Mouse (Mus musculus) kidney, adult 2 months (tissue): ENCODE results near the gene Fam160a2. TPM values are rescaled to one million over a fixed set of nuclear protein-coding genes. Genes with fewer than 3 reads are reported as not detected.
"Not testable (repeated sequence)": the region's sequence is repeated elsewhere in the genome, so short reads cannot be mapped to it uniquely, and the experiment has no call there.

Experiments used
- DNase-seq: peaks from one replicate; pipeline ENCODE4 v3.0.0; 2021
- H3K27ac ChIP-seq: fragments of 200-500 bp; 2 replicates; pipeline ENCODE4 v1.5.1; 2012; ENCODE audit warnings: low read depth, low read length, control low read depth, inconsistent platforms; ENCODE audit not compliant: insufficient read depth
- H3K27me3 ChIP-seq: fragments of 200-500 bp; replicated peaks from 2 replicates; pipeline ENCODE4 v1.6.1; 2012; ENCODE audit warnings: mild to moderate bottlenecking, moderate library complexity, low read length, inconsistent platforms; ENCODE audit not compliant: control insufficient read depth, insufficient read depth
- H3K36me3 ChIP-seq: fragments of 200-500 bp; 2 replicates; pipeline ENCODE4 v1.6.1; 2012; ENCODE audit warnings: mild to moderate bottlenecking, moderate library complexity, low read length, inconsistent platforms; ENCODE audit not compliant: control insufficient read depth, insufficient read depth
- H3K4me1 ChIP-seq: fragments of 200-500 bp; 2 replicates; pipeline ENCODE4 v1.6.1; 2011; ENCODE audit warnings: low read length; ENCODE audit not compliant: control insufficient read depth, insufficient read depth
- H3K4me3 ChIP-seq: fragments of 200-500 bp; 2 replicates; pipeline ENCODE4 v1.5.1; 2011; ENCODE audit warnings: mild to moderate bottlenecking, low read depth, low read length, control low read depth; ENCODE audit not compliant: insufficient read depth
- CTCF ChIP-seq: fragments of 200-500 bp; conservative IDR thresholded peaks from 2 replicates; pipeline ENCODE4 v1.5.1; 2011; ENCODE audit warnings: low read depth, mild to moderate bottlenecking, control low read depth, low read length, moderate library complexity, mixed read lengths; ENCODE audit not compliant: insufficient read depth, insufficient read length
- POLR2A ChIP-seq: fragments of 200-500 bp; IDR thresholded peaks from one replicate; pipeline ENCODE4 v1.6.1; 2011; ENCODE audit warnings: low read depth, low read length, control low read depth
- WGBS: fragments of 180-500 bp; shearing (Covaris S2); methylation state at CpG from one replicate; pipeline ENCODE4 v1.1.7; 2018; 5-methylcytosine and 5-hydroxymethylcytosine counted together
- polyA plus RNA-seq: library from polyadenylated mRNA; depleted of rRNA; stranded (reverse); fragments of >200 nt; gene quantifications from 2 replicates; pipeline ENCODE4 v1.2.3, GENCODE M21; 2012

Fam160a2 gene
- polyA plus RNA-seq, 1 experiment = 39.6 TPM

GRCm38 (mm10) chr7:105372912-105373311, 26.9 kb downstream of the Fam160a2 start:
- no peak overlapping the region for H3K4me3 ChIP-seq
- H3K27me3 ChIP-seq = no peaks in the 10 kb centered on the region
- DNase-seq = no peak
- H3K36me3 ChIP-seq = peaks cover under 1% of the 10 kb centered on the region; the same call in 1 of the 2 replicates
- no peak overlapping the region for H3K27ac ChIP-seq
- TF ChIP-seq POLR2A (no peak), CTCF (no peak)
- WGBS = 83% methylated on average over 1 of the region's 1 CpGs
- H3K4me1 ChIP-seq = no peaks in the 10 kb centered on the region

GRCm38 (mm10) chr7:105368521-105368920, 31.3 kb downstream of the Fam160a2 start:
- H3K27ac ChIP-seq = no peak overlapping the region
- 92% methylated on average over 4 of the region's 4 CpGs for WGBS
- H3K4me1 ChIP-seq = no peaks in the 10 kb centered on the region
- DNase-seq = no peak
- TF ChIP-seq POLR2A = no peak
- no peak for TF ChIP-seq CTCF
- H3K36me3 ChIP-seq = no peaks in the 10 kb centered on the region
- no peak overlapping the region for H3K4me3 ChIP-seq
- H3K27me3 ChIP-seq = no peaks in the 10 kb centered on the region

- WGBS = 100% methylated on average over 1 of the region's 1 CpGs
- Histone ChIP-seq H3K36me3 (no peaks in the 10 kb centered on the region), H3K4me1 (no peaks in the 10 kb centered on the region), H3K27ac (no peak within 1 kb of the TSS), H3K4me3 (no peak within 1 kb of the TSS), H3K27me3 (no peaks in the 10 kb centered on the region)
- no peak for DNase-seq
- TF ChIP-seq POLR2A (no peak), CTCF (no peak)
These were observed 31.9 kb downstream of the Fam160a2 start, which contains the start of gene Olfr692 for GRCm38 (mm10) chr7:105367930-105368329. Olfr692 (plus strand) TSS chr7:105368230.

GRCm38 (mm10) chr7:105367268-105367667, 32.6 kb downstream of the Fam160a2 start:
- no peak overlapping the region for H3K4me3 ChIP-seq
- no peak overlapping the region for H3K27ac ChIP-seq
- no peaks in the 10 kb centered on the region for H3K36me3 ChIP-seq
- H3K4me1 ChIP-seq = no peaks in the 10 kb centered on the region
- WGBS = 87% methylated on average over 5 of the region's 5 CpGs
- H3K27me3 ChIP-seq = no peaks in the 10 kb centered on the region
- no peak for DNase-seq
- no peak for TF ChIP-seq POLR2A

GRCm38 (mm10) chr7:105361713-105362112, 38.1 kb downstream of the Fam160a2 start:
- no peaks in the 10 kb centered on the region for H3K36me3 ChIP-seq
- 67% methylated on average over 2 of the region's 2 CpGs for WGBS
- no peak for TF ChIP-seq CTCF
- TF ChIP-seq POLR2A = no peak
- DNase-seq = no peak
- H3K27me3 ChIP-seq = no peaks in the 10 kb centered on the region
- no peak overlapping the region for H3K4me3 ChIP-seq
- no peak overlapping the region for H3K27ac ChIP-seq
- no peaks in the 10 kb centered on the region for H3K4me1 ChIP-seq

- not testable (repeated sequence) for H3K27me3 ChIP-seq, H3K4me1 ChIP-seq, H3K36me3 ChIP-seq, DNase-seq, H3K27ac ChIP-seq, H3K4me3 ChIP-seq
- WGBS = 96% methylated on average over 1 of the region's 2 CpGs
These were observed 43.4 kb downstream of the Fam160a2 start for GRCm38 (mm10) chr7:105356487-105356886.

- WGBS = no CpG with 5 or more reads among the region's 5 CpGs
- not testable (repeated sequence) for H3K4me3 ChIP-seq, H3K27ac ChIP-seq, H3K27me3 ChIP-seq, DNase-seq, H3K4me1 ChIP-seq, H3K36me3 ChIP-seq
These were observed 43.8 kb downstream of the Fam160a2 start for GRCm38 (mm10) chr7:105356064-105356463.

GRCm38 (mm10) chr7:105342752-105343151, 57.1 kb downstream of the Fam160a2 start:
- 74% methylated on average over 2 of the region's 2 CpGs for WGBS
- DNase-seq = no peak
- Histone ChIP-seq H3K4me1 (no peaks in the 10 kb centered on the region), H3K27ac (no peak overlapping the region), H3K4me3 (no peak overlapping the region), H3K27me3 (no peaks in the 10 kb centered on the region), H3K36me3 (no peaks in the 10 kb centered on the region)
- no peak for TF ChIP-seq POLR2A
- TF ChIP-seq CTCF = no peak
